Mouse (Mus musculus): ENCODE results near the gene Pfkfb3.
"Not testable (repeated sequence)": the region's sequence is repeated elsewhere in the genome, so short reads cannot be mapped to it uniquely, and the experiment has no call there.

Pfkfb3 gene

DNA sequence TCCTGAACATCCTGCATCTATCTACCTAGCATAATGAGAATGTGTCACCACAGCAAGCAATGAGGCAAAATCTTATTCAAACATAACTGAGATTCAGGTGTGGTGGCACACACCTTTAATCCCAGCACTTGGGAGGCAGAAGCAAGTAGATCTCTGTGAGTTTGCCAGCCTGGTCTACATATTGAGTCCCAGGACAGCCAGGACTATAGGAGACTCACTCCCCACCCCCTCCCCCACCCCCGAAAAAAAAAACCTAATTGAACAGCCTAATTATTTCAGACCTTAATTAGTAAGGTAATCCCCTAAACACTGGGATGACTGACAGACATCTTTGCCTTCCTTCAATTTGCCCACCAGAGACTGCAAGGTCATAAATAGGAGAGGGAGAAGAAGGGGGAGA is 2.2 kb downstream of the Pfkfb3 start:
- no peak for DNase-seq (ENCODE audit: low spot score in 2 of 2)

DNA sequence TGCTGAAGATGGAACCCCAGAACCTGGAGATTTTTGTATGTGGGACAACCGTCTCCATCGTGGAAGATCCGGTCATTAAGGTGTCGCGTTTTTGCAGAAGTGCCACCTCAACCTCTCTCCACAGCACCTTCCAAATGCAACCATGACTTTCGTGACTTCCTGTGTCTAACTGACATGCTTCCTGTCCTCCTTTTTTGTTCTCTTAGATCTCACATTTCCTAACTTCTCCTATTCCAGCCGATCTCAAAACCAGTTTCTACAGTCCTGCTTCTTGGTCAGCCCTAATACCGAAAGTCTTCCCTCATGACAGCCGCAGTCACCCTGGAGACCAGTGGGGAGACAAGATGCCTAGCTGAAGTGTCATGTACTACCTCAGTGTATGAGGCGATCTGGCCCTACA is 5.4 kb downstream of the Pfkfb3 start:
- no peak for DNase-seq (ENCODE audit: low spot score in 2 of 2)

GRCm38 (mm10) chr2:11547609-11548008 is 6.3 kb downstream of the Pfkfb3 start:
- DNase-seq (ENCODE audit: low spot score in 2 of 2) = no peak

- no peak for DNase-seq (ENCODE audit: low spot score in 2 of 2)
Observed at GRCm38 (mm10) chr2:11546091-11546490, 7.8 kb downstream of the Pfkfb3 start.

DNA sequence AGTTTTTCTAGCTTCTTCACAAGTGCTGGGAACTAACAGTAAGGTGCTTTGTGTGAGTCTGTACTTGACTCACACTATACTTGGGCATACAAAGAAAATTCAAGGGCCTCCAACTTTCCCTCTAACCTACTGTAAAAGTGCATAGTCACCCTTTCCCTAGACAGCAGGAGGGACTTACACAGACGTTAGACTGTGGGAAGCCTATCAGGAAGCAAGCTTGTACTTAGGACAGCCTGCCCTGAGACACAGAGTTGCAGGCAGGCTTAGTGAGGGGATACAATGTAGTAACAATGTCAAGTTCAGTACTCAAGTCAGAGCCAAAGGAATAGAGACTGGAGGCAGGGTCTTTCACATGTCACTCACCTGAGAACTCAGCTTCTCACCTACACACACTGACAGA is 8.5 kb downstream of the Pfkfb3 start:
- DNase-seq (ENCODE audit: low spot score in 2 of 2) = no peak

DNA sequence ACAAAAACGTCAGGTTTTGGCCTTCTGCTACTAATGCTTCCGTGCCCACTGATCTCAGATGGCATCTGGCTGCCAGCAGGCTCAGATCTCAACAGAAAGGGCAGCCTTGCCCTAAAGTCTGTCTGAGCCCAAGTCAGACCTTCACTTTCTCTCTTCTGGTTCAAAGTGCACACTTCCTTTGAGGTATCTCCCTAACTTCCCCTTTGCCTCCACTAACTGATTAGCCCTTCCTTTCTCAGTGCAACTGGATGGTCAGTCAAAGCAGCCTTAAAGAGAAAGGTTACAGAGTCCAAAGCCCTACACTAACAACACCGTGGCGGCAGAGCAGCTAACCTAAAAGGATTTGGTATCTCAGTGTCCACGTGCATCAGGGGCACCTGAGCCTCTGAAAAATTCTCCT is 9.5 kb downstream of the Pfkfb3 start:
- no peak for DNase-seq (ENCODE audit: low spot score in 2 of 2)

DNA sequence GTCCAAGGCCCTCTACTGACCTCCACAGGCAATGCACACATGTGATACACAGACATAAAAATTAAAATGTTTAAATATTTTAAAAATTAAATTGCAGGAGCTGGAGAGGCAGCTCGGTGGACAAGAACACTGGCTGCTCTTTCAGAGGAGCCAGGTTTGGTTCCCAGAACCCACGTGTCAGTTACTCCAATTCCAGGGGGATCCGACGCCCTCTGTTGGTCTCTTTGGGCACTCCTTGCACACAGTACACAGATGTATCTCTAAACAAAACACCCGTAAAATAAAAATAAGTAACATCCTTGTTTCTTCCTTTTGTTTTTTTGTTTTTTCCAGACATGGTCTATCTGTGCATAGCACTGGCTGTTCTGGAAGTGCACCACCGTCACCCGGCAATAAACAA is 10.7 kb downstream of the Pfkfb3 start:
- no peak for DNase-seq (ENCODE audit: low spot score in 2 of 2)

DNA sequence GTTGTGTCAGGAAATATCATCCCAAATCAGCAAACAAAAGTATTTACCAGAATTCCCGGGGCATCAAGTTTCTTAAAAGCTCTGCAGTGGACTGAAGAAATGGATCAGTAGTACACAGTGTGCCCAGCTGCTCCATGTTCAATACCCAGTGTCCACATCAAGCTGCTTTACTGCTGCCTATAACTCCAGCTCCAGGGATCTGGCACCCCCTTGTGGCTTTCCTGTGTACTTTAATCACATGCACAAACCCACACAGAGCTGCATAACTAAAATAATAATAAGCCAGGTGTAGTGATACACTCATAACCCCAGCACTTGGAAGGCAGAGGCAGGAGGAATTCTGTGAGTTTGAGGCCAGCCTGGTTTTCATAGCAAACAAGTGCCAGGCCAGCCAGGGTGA is 11.2 kb downstream of the Pfkfb3 start:
- DNase-seq (ENCODE audit: low spot score in 2 of 2) = peak; percentile 68 to 88

GRCm38 (mm10) chr2:11542121-11542520 is 11.8 kb downstream of the Pfkfb3 start:
- no peak for DNase-seq (ENCODE audit: low spot score in 2 of 2)

DNA sequence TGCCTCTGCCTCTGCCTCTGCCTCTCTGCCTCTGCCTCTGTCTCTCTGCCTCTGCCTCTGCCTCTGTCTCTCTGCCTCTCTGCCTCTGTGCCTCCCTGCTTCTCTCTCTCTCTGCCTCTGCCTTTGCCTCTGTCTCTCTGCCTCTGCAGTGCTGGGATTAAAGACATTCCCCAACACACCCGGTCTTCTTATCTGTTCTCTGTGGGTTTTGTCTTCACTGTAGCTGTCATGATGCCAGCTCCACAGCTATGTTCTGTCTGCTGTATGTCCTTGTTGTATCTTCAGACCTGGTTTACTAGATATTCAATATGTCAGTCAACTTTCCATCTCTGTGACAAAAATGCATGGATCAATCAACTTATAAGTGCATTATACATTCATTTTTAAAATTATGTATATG is 12.3 kb downstream of the Pfkfb3 start:
- DNase-seq (ENCODE audit: low spot score in 2 of 2) = not testable (repeated sequence)

DNA sequence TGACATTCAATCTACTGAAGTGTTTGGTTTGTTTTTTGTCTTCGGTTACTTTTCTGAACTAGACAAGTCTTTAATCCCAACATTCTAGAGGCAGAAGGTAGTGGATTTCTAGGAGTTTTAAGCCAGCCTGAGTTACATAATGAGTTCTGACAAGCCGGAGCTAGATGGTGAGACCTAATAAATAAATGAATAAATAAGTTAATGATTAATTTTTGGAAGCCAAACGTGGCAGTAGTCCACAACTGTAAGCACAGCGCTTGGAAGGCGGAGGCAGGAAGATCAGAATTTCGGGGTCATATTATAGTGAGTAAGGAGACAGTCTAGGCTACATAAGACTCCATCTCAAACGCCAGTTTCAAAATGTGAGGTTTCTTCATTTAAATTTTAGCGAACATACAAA is 17.9 kb downstream of the Pfkfb3 start:
- DNase-seq (ENCODE audit: low spot score in 2 of 2) = no peak

DNA sequence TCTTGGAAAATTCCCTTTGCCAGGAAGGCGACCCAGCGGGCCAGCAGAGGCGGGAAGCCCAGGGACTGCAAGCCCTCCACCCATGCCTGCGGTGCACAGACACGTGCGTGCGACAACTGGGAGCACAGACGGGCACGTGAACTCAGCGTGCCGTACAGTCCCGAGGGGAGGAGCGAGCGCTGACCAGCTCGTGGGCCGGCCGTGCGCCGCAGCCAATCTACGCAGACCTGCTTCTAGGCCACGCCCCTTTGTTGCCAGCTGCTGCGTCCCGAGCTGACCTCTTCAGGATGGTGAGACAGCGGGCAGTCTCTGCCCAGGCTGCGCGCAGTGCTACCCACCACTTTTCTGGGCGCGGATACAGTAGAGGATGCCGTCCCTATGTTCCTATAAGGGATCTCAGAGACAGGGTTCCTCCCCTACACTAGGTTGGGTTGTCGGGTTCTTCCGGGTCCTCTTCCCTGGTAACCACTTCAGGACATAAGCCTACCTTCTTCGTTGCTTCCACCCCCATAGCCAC is 18.4 kb downstream of the Pfkfb3 start:
- DNase-seq (ENCODE audit: low spot score in 2 of 2) = peak; percentile 82 to 90

GRCm38 (mm10) chr2:11534826-11535225 is 19.1 kb downstream of the Pfkfb3 start:
- DNase-seq (ENCODE audit: low spot score in 2 of 2) = no peak

GRCm38 (mm10) chr2:11530101-11530500 is 23.8 kb downstream of the Pfkfb3 start:
- DNase-seq (ENCODE audit: low spot score in 2 of 2) = peak; percentile 76 to 82

DNA sequence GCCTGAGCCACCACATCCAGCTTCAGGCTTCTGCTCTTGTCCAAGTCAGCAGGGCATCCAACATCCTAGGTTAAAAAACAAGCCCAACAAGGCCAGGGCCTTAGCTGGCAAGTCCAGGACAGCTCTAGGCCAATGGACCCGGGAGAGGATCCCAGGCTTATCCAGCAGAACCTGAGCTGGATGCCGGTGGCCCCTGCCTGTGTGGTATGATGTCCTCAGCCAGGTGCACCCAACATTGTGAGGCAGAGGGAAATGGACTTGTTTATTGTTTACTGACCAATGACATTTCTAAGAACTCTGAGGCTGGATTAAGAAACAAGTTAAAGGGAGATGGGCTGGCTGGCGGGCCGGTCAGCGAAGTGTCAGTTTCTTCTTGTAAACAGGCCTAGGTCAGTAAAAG is 27.8 kb downstream of the Pfkfb3 start:
- DNase-seq (ENCODE audit: low spot score in 2 of 2) = no peak

DNA sequence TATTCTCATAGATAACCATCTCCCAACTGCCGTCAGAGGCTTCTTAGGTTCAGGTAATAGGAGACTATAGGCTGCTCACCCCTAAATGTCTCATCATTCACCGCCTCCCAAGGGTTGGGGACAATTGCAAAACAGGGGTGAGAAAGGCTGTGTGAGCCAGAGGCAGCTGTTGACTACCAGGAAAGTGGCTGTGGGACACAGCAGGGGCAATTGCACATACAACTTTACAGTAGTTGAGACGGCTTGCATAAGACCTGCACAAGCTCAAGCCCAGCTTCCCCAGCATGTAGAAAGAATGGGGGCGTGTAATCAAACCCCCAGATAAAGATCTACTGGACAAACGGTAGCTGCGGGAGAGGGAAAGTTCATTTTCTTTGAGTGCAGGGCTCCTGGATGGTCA is 29.1 kb downstream of the Pfkfb3 start:
- DNase-seq (ENCODE audit: low spot score in 2 of 2) = no peak

- no peak for DNase-seq (ENCODE audit: low spot score in 2 of 2)
Observed at GRCm38 (mm10) chr2:11521758-11522157, 32.1 kb downstream of the Pfkfb3 start.

GRCm38 (mm10) chr2:11520786-11521185 is 33.1 kb downstream of the Pfkfb3 start:
- DNase-seq (ENCODE audit: low spot score in 2 of 2) = no peak

DNA sequence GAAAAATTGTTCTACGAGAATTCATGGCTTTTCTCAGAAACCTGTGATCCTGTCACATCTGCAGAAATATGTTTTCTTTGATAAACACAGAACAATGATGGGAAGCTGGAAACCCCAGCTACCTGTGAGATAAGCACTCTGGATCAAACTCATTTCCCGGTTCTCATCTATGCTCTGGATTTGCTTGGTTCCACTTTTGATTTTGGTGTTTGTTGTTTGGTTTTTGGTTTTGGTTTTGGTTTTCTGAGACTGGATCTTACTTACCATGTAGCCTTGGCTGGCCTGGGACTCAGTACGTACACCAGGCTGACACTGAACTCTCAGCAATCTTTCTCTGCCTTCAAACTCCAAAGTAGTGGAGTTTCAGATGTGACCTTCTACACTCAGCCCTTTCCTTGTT is 38.0 kb downstream of the Pfkfb3 start:
- no peak for DNase-seq (ENCODE audit: low spot score in 2 of 2)

DNA sequence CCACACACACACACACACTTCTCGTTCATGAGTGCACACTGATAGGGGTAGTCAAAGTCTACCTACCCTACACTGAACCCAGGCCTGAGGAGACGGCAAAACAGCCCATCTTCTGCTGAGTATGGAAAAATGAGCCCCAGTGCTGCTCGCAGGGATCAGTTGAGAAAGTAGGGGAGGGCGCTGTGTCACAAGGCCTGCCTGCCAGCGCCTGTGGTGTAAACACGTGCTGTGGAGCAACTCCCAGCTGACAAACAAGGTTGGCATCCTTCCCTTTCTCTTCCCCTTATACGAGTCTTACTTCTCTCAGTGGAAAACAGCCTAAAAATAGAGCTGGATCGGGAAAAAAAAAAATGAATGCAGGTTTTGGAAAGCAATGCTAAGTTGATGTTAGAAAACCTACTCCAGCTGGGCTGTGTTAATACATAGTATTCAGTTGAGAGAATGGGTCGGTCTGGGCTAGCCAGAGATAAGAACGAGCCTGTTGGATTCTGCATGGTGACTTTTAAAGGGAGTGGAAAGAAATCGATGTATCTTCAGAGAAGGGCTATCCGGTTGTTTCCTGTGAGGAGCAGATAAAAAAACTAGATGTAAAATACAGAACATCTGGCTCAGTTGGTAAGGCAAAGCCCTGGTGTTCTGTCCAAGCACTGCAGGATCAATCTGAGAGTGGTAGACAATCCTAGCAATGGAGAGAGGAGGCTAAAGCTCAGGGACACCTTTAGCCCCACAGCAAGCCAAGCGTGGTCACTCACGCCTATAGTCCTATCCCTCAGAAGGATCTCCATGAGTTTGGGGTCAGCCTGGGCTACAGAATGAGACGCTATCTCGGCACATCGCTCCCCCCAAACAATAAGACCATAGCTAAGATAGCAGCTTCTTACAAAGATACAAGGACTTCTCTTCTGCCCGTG is 40.6 kb downstream of the Pfkfb3 start:
- DNase-seq (ENCODE audit: low spot score in 2 of 2) = peak; percentile 18 to 27

GRCm38 (mm10) chr2:11512127-11512526 is 41.8 kb downstream of the Pfkfb3 start:
- DNase-seq (ENCODE audit: low spot score in 2 of 2) = no peak

DNA sequence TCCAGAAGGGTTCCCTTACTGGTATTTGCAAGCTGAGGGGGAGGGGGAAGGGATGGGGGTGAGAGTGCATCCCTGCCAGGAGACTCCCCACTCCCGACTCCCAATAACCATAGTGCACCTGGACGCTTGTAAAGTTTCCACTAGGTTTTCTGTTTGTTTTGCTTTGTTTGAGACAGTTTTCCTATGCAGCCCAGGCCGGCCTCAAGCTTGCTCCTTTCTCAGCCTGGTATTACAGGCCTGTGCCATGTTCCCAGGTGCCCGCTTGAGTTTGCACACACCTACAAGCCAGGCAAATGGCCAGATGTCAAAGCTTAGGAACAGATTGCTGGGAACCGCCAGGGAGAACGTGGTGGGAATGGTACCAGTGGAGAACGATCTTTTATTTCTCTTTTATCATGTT is 50.1 kb downstream of the Pfkfb3 start:
- peak in 1 of 2 experiments; percentile 5 for DNase-seq (ENCODE audit: low spot score in 2 of 2)

DNA sequence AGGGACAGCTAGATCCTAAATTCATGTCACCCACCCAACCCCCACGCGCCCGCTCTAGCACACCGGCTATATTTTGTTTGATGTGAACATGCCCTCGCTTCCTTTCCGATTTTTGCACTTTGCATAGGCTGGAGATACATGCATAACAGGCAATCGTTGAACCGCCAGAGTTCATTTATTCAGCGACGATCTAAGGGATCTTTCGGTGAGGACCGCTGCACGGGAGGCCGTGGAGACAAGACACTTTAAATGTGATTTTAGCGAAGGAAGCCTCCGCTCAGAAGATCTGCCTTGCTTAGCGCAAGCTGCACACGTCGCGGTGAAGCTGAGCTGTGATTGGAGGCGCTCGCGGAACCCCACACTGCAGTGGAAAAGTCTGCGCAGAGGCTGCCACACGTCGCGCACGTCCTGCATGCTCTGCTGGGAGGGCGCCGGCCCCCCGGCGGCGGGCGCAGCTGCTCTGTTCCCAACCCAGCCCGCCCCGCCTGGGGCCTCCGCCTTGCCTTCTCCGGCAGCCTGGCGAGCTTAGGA is 50.9 kb downstream of the Pfkfb3 start:
- peak; percentile 80 to 86 for DNase-seq (ENCODE audit: low spot score in 2 of 2)

All from right cerebral cortex, adult 2 months (tissue).